Mouse (Mus musculus) midbrain, postnatal 0 days (tissue): Measurements from ENCODE around the gene Pds5b. TPM values are rescaled to one million over a fixed set of nuclear protein-coding genes. Genes with fewer than 3 reads are reported as not detected.
A peak's percentile ranks its signal among the peaks of the same experiment; 100 is the strongest.
"Not testable (repeated sequence)": the region's sequence is repeated elsewhere in the genome, so short reads cannot be mapped to it uniquely, and the experiment has no call there.

Source experiments
- ATAC-seq: fragments of 200-750 bp; cut with Nextera tagmentation; 2 replicates; pipeline ENCODE4 v1.8.0; 2017; ENCODE audit warnings: moderate number of reproducible peaks, mild to moderate bottlenecking, moderate TSS enrichment, moderate library complexity; ENCODE audit not compliant: low FRiP score
- DNase-seq: peaks from one replicate; pipeline ENCODE4 v3.0.0-alpha.2; 2015; ENCODE audit warnings: low spot score
- H3K27ac ChIP-seq: fragments of 300-500 bp; sonication (generic); 2 replicates; pipeline ENCODE4 v1.5.1; 2014; ENCODE audit warnings: low read depth, mild to moderate bottlenecking, low read length, mixed read lengths
- H3K27me3 ChIP-seq: fragments of 300-500 bp; sonication (generic); 2 replicates; pipeline ENCODE4 v1.6.1; 2014; ENCODE audit warnings: low read length, control low read depth, mixed read lengths; ENCODE audit not compliant: insufficient read depth
- H3K36me3 ChIP-seq: fragments of 300-500 bp; sonication (generic); 2 replicates; pipeline ENCODE4 v1.6.1; 2014; ENCODE audit warnings: low read length, control low read depth, mixed read lengths; ENCODE audit not compliant: insufficient read depth
- H3K4me1 ChIP-seq: fragments of 300-500 bp; sonication (generic); 2 replicates; pipeline ENCODE4 v1.6.1; 2014; ENCODE audit warnings: mild to moderate bottlenecking, control low read depth, antibody characterized with exemption, low read length, mixed read lengths; ENCODE audit not compliant: insufficient read depth
- H3K4me2 ChIP-seq: fragments of 300-500 bp; sonication (generic); 2 replicates; pipeline ENCODE4 v1.6.1; 2014; ENCODE audit warnings: low read depth, mild to moderate bottlenecking, low read length, mixed read lengths; ENCODE audit not compliant: poor library complexity, severe bottlenecking
- H3K4me3 ChIP-seq: fragments of 300-500 bp; sonication (generic); 2 replicates; pipeline ENCODE4 v1.5.1; 2014; ENCODE audit warnings: low read depth, mild to moderate bottlenecking, low read length, moderate library complexity
- H3K9ac ChIP-seq: fragments of 300-500 bp; sonication (generic); replicated peaks from 2 replicates; pipeline ENCODE4 v1.6.1; 2014; ENCODE audit warnings: mild to moderate bottlenecking, low read length, moderate library complexity, mixed read lengths; ENCODE audit not compliant: poor library complexity, severe bottlenecking
- H3K9me3 ChIP-seq: fragments of 300-500 bp; sonication (generic); 2 replicates; pipeline ENCODE4 v1.6.1; 2016; ENCODE audit warnings: low read length, control low read depth
- CTCF ChIP-seq: IDR thresholded peaks from 2 replicates; pipeline ENCODE4 v1.5.1; 2016; ENCODE audit warnings: antibody characterized with exemption, mild to moderate bottlenecking
- WGBS: fragments of 180-500 bp; shearing (Covaris S2); extraction: QIAGEN DNeasy Blood & Tissue Kit; methylation state at CpG from one replicate; pipeline ENCODE4 v1.1.7; 2014; 5-methylcytosine and 5-hydroxymethylcytosine counted together
- polyA plus RNA-seq: library from polyadenylated mRNA; unstranded; fragments of >200 nt; fragmentation: Nextera tagmentation; extraction: Ambion mirVana; gene quantifications from 2 replicates; pipeline ENCODE4 v1.2.1, GENCODE M21; 2015
- total RNA-seq: library from RNA; depleted of rRNA; stranded (reverse); fragments of >200 nt; gene quantifications from 2 replicates; pipeline ENCODE4 v1.2.3, GENCODE M21; 2014

The Pds5b gene
- total and polyA plus RNA-seq, 2 experiments from 2014 or later, result 18.8 to 44.1 TPM

- H3K4me2 ChIP-seq, result peak overlapping the region; percentile 60
- H3K9me3 ChIP-seq, result no peaks in the 10 kb centered on the region
- peak overlapping the region; percentile 93 for H3K9ac ChIP-seq
- H3K36me3 ChIP-seq, result peaks cover 7% of the 10 kb centered on the region; the same call in 1 of the 2 replicates
- H3K4me1 ChIP-seq, result 0 out of 2 replicates have a peak, but pooled peaks cover 7% of the 10 kb centered on the region
- peak overlapping the region; percentile 96 for H3K4me3 ChIP-seq
- H3K27me3 ChIP-seq, result no peaks in the 10 kb centered on the region
- DNase-seq, result no peak
- peak overlapping the region; percentile 95 for H3K27ac ChIP-seq
- WGBS, result under 1% methylated on average over 10 of the region's 10 CpGs
- ATAC-seq, result no peak; the same call in 1 of the 2 replicates
- TF ChIP-seq CTCF, result no peak
Observed at GRCm38 (mm10) chr5:150664794-150665131, 8.8 kb upstream of the Pds5b start.

- peaks cover 7% of the 10 kb centered on the region; the same call in 1 of the 2 replicates for H3K36me3 ChIP-seq
- H3K4me1 ChIP-seq, result 0 out of 2 replicates have a peak, but pooled peaks cover 7% of the 10 kb centered on the region
- peak overlapping the region; percentile 93 for H3K9ac ChIP-seq
- H3K9me3 ChIP-seq, result no peaks in the 10 kb centered on the region
- ATAC-seq (peak; percentile 97), DNase-seq (peak; percentile 100)
- H3K27me3 ChIP-seq, result no peaks in the 10 kb centered on the region
- under 1% methylated on average over 50 of the region's 52 CpGs for WGBS
- H3K4me2 ChIP-seq, result peak overlapping the region; percentile 60
- H3K4me3 ChIP-seq, result peak overlapping the region; percentile 96
- peak; percentile 91 for TF ChIP-seq CTCF
- H3K27ac ChIP-seq, result peak overlapping the region; percentile 95
Observed at GRCm38 (mm10) chr5:150665132-150665954, 8.2 kb upstream of the Pds5b start.

- Histone ChIP-seq H3K9ac (peak within 1 kb of the TSS; percentile 93), H3K4me3 (peak within 1 kb of the TSS; percentile 96), H3K27ac (peak within 1 kb of the TSS; percentile 95), H3K4me2 (peak within 1 kb of the TSS; percentile 60)
- DNase-seq, H3K36me3 ChIP-seq, H3K9me3 ChIP-seq, H3K27me3 ChIP-seq, ATAC-seq, H3K4me1 ChIP-seq: not testable (repeated sequence)
- 84% methylated on average over 8 of the region's 9 CpGs for WGBS
Observed at GRCm38 (mm10) chr5:150666133-150666739, 7.3 kb upstream of the Pds5b start, which contains the start of gene N4bp2l2. N4bp2l2 (minus strand) TSS chr5:150666183.

- Histone ChIP-seq H3K4me2 (no peak overlapping the region), H3K9me3 (no peaks in the 10 kb centered on the region), H3K4me1 (no peaks in the 10 kb centered on the region), H3K36me3 (no peaks in the 10 kb centered on the region), H3K4me3 (no peak overlapping the region), H3K9ac (no peak overlapping the region), H3K27ac (no peak overlapping the region), H3K27me3 (no peaks in the 10 kb centered on the region)
- DNase-seq (no peak), ATAC-seq (no peak)
- no peak for TF ChIP-seq CTCF
- 64% methylated on average over 4 of the region's 4 CpGs for WGBS
Observed at GRCm38 (mm10) chr5:150668731-150669130, 4.8 kb upstream of the Pds5b start.

- Histone ChIP-seq H3K4me3 (no peak overlapping the region), H3K9me3 (no peaks in the 10 kb centered on the region), H3K27me3 (no peaks in the 10 kb centered on the region), H3K36me3 (no peaks in the 10 kb centered on the region), H3K4me2 (no peak overlapping the region), H3K9ac (no peak overlapping the region), H3K4me1 (peaks cover 6% of the 10 kb centered on the region; the same call in 1 of the 2 replicates), H3K27ac (no peak overlapping the region)
- ATAC-seq (no peak), DNase-seq (no peak)
- TF ChIP-seq CTCF, result no peak
- 94% methylated on average over 7 of the region's 7 CpGs for WGBS
Observed at GRCm38 (mm10) chr5:150672343-150672742, 1.2 kb upstream of the Pds5b start.
